Mouse (Mus musculus) ES-Bruce4 (cell line): ENCODE results near the gene P3h2. TPM values are rescaled to one million over a fixed set of nuclear protein-coding genes. Genes with fewer than 3 reads are reported as not detected.

Source experiments
- H3K27ac ChIP-seq: 2 replicates; pipeline ENCODE4 v1.5.1; 2012; ENCODE audit warnings: low read length, inconsistent platforms; ENCODE audit not compliant: insufficient read depth
- H3K27me3 ChIP-seq: 2 replicates; pipeline ENCODE4 v1.6.1; 2012; ENCODE audit warnings: mild to moderate bottlenecking, low read length, inconsistent platforms; ENCODE audit not compliant: control insufficient read depth, poor library complexity, insufficient read depth, severe bottlenecking
- H3K36me3 ChIP-seq: 2 replicates; pipeline ENCODE4 v1.6.1; 2012; ENCODE audit warnings: inconsistent platforms, mild to moderate bottlenecking, low read length, moderate library complexity; ENCODE audit not compliant: control insufficient read depth, poor library complexity, insufficient read depth, severe bottlenecking
- H3K4me1 ChIP-seq: one replicate; pipeline ENCODE4 v1.8.1; 2011; ENCODE audit warnings: low read length; ENCODE audit not compliant: control insufficient read depth, insufficient read depth
- H3K4me3 ChIP-seq: 2 replicates; pipeline ENCODE4 v1.5.1; 2011; ENCODE audit warnings: low read depth, mild to moderate bottlenecking, low read length
- H3K9ac ChIP-seq: 2 replicates; pipeline ENCODE4 v1.6.1; 2012; ENCODE audit warnings: low read depth, mild to moderate bottlenecking, inconsistent platforms; ENCODE audit not compliant: poor library complexity, severe bottlenecking
- H3K9me3 ChIP-seq: replicated peaks from 2 replicates; pipeline ENCODE4 v1.6.1; 2012; ENCODE audit warnings: mild to moderate bottlenecking, low read length, inconsistent platforms; ENCODE audit not compliant: control insufficient read depth, poor library complexity, insufficient read depth, severe bottlenecking
- CTCF ChIP-seq: IDR thresholded peaks from one replicate; pipeline ENCODE4 v1.8.1; 2011; ENCODE audit warnings: low read depth, low read length
- EP300 ChIP-seq: IDR thresholded peaks from 2 replicates; pipeline ENCODE4 v1.6.1; 2011; ENCODE audit warnings: low read depth, low read length; ENCODE audit not compliant: insufficient read depth
- POLR2A ChIP-seq: IDR thresholded peaks from one replicate; pipeline ENCODE4 v1.8.1; 2011; ENCODE audit warnings: low read length; ENCODE audit not compliant: insufficient read depth
- polyA plus RNA-seq: library from polyadenylated mRNA; stranded (reverse); fragments of >200 nt; gene quantifications from 2 replicates; pipeline ENCODE4 v1.2.4, GENCODE M21; 2011; ENCODE audit warnings: low read depth; ENCODE audit not compliant: missing spikeins, insufficient read depth, insufficient read length

P3h2 gene
- polyA plus RNA-seq, 1 experiment: 1.0 TPM

- Histone ChIP-seq H3K9me3 (no peaks in the 10 kb centered on the region), H3K4me3 (no peak overlapping the region), H3K4me1 (no peaks in the 10 kb centered on the region), H3K9ac (no peak overlapping the region), H3K27me3 (no peaks in the 10 kb centered on the region), H3K27ac (no peak overlapping the region), H3K36me3 (no peaks in the 10 kb centered on the region)
- TF ChIP-seq CTCF (no peak), POLR2A (no peak), EP300 (no peak)
Measured at GRCm38 (mm10) chr16:25970720-25971119, 134.9 kb downstream of the P3h2 start.

DNA sequence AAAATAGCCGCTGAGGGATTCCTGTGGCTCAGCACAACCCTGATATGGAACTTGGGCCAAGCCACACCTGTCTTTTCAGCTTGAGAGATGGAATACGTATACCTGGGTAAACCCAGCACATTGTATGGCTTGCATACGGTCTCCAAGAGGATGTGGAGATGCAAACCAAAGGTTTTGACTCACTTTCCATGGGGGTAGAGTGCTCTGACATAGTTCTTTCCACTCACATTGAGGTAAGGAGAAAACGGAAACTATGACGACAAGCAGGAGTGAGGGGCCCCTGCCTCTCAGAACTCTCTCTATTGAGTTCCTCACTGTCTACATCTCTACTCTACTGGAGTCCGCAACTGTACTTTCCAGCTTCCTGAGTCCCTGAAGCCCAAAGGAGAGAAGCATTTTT lies 135.4 kb downstream of the P3h2 start:
- no peak overlapping the region for H3K4me3 ChIP-seq
- H3K36me3 ChIP-seq: no peaks in the 10 kb centered on the region
- no peaks in the 10 kb centered on the region for H3K9me3 ChIP-seq
- TF ChIP-seq EP300 (no peak), CTCF (no peak), POLR2A (no peak)
- no peaks in the 10 kb centered on the region for H3K27me3 ChIP-seq
- no peaks in the 10 kb centered on the region for H3K4me1 ChIP-seq
- H3K27ac ChIP-seq: no peak overlapping the region
- H3K9ac ChIP-seq: no peak overlapping the region

GRCm38 (mm10) chr16:25967297-25967696 lies 138.3 kb downstream of the P3h2 start:
- Histone ChIP-seq H3K9ac (no peak overlapping the region), H3K27ac (no peak overlapping the region), H3K27me3 (no peaks in the 10 kb centered on the region), H3K36me3 (no peaks in the 10 kb centered on the region), H3K9me3 (no peaks in the 10 kb centered on the region), H3K4me1 (no peaks in the 10 kb centered on the region), H3K4me3 (no peak overlapping the region)
- TF ChIP-seq POLR2A: no peak
- no peak for TF ChIP-seq EP300
- peak; percentile 1 for TF ChIP-seq CTCF

- Histone ChIP-seq H3K4me3 (no peak overlapping the region), H3K36me3 (no peaks in the 10 kb centered on the region), H3K27me3 (no peaks in the 10 kb centered on the region; the same call in 1 of the 2 replicates), H3K9ac (no peak overlapping the region), H3K4me1 (no peaks in the 10 kb centered on the region), H3K27ac (no peak overlapping the region), H3K9me3 (no peaks in the 10 kb centered on the region)
- TF ChIP-seq POLR2A (no peak), CTCF (no peak), EP300 (no peak)
Measured at GRCm38 (mm10) chr16:25963856-25964255, 141.7 kb downstream of the P3h2 start.

DNA sequence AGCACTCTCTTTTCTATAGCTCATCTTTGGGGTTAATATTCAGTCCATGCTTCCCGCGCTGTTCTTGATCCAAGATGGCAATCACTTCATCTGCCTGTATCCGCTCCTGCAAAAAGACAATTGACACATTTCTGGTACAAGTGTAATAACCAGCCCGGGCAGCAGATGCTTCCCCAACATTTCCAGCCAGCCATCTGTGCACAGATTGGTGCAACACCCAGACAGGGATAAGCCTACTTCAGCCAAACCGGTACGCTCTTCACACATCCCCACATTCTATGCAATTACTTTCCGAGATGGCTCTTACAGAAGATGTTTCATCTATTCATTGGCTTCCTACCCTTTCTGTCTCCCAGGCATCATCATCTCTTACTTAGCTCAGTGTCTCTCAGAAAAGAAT lies 145.2 kb downstream of the P3h2 start:
- no peaks in the 10 kb centered on the region for H3K4me1 ChIP-seq
- no peak overlapping the region for H3K9ac ChIP-seq
- H3K27me3 ChIP-seq: no peaks in the 10 kb centered on the region; the same call in 1 of the 2 replicates
- H3K4me3 ChIP-seq: no peak overlapping the region
- no peaks in the 10 kb centered on the region for H3K9me3 ChIP-seq
- H3K27ac ChIP-seq: no peak overlapping the region
- TF ChIP-seq POLR2A (no peak), EP300 (no peak), CTCF (no peak)
- no peaks in the 10 kb centered on the region for H3K36me3 ChIP-seq

DNA sequence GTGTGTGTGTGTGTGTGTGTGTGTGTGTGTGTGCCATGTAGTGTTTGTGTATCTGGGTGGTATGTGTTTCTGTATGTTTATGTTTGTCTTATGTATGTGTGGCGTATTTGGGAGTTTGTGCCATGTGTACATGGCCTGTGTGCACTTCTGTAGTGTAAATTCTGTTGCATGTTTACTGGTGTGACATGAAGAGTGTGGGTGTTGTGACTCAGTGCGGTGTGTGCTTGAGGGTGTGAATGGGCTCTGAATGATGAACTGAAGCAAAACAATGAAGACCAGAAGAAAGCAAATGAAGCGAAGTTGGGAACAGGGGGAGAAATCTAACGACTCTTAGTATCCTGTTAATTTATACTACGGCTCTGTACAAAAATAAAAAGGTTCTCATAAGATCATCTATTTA lies 145.7 kb downstream of the P3h2 start:
- Histone ChIP-seq H3K27ac (no peak overlapping the region), H3K36me3 (no peaks in the 10 kb centered on the region), H3K9ac (no peak overlapping the region), H3K4me3 (no peak overlapping the region), H3K9me3 (no peaks in the 10 kb centered on the region), H3K27me3 (no peaks in the 10 kb centered on the region; the same call in 1 of the 2 replicates), H3K4me1 (no peaks in the 10 kb centered on the region)
- TF ChIP-seq CTCF (no peak), POLR2A (no peak), EP300 (no peak)
